Mouse (Mus musculus) cerebellum, postnatal 25 days (tissue): ENCODE measurements at regions not wholly inside any gene's neighbourhood (a gene's known extent, or its start where the extent isn't known, plus 50 kb on each side); places are given as distances from the start of the nearest gene placed in this dataset.

ENCODE experiments used
- DNase-seq, 2 experiments: peaks; one replicate each; pipeline ENCODE4 v3.0.0; 2021; ENCODE audit warnings: mixed read lengths in 2 of 2

GRCm38 (mm10) chr6:101473956-101474355, 96.3 kb upstream of the Pdzrn3 start:
- DNase-seq = no peak

GRCm38 (mm10) chr6:101473257-101473925, 95.7 kb upstream of the Pdzrn3 start:
- peak; percentile 24 to 43 for DNase-seq

- DNase-seq = no peak
Observed at GRCm38 (mm10) chr6:101464910-101465309, 87.2 kb upstream of the Pdzrn3 start.

GRCm38 (mm10) chr6:101463812-101464320, 86.2 kb upstream of the Pdzrn3 start:
- no peak for DNase-seq

- DNase-seq = no peak
Observed at GRCm38 (mm10) chr6:101446720-101447119, 69.0 kb upstream of the Pdzrn3 start.

- no peak for DNase-seq
Observed at GRCm38 (mm10) chr6:101446316-101446715, 68.6 kb upstream of the Pdzrn3 start.

- no peak for DNase-seq
Observed at GRCm38 (mm10) chr6:101432769-101433168, 55.1 kb upstream of the Pdzrn3 start.

GRCm38 (mm10) chr6:101429634-101430033, 51.9 kb upstream of the Pdzrn3 start:
- DNase-seq = no peak
